Mouse (Mus musculus): ENCODE data around the gene Olfr120.

- TF ChIP-seq POLR2A (IDR thresholded peaks at IDR 0.05; ENCODE audit: control insufficient read depth, low read depth, low read length) (no peak), CTCF (IDR thresholded peaks at IDR 0.05; ENCODE audit: control insufficient read depth, insufficient read depth, insufficient replicate concordance, low read depth, low read length) (no peak)
Measured at GRCm38 (mm10) chr17:37721508-37721907, at the start of gene Olfr120.
